Mouse (Mus musculus): Measurements from ENCODE around the gene Hivep3.

- TF ChIP-seq CTCF (IDR thresholded peaks at IDR 0.05; ENCODE audit: control insufficient read depth, insufficient read depth, insufficient replicate concordance, low read depth, low read length) (no peak), POLR2A (IDR thresholded peaks at IDR 0.05; ENCODE audit: control insufficient read depth, low read depth, low read length) (no peak)
Measured at GRCm38 (mm10) chr4:120058794-120059193, 325.2 kb downstream of the Hivep3 start.
